Mouse (Mus musculus) limb, embryonic 12.5 days (tissue): ENCODE data around the gene Sinhcaf. TPM values are rescaled to one million over a fixed set of nuclear protein-coding genes. Genes with fewer than 3 reads are reported as not detected.

Experiments used
- ATAC-seq: fragments of 200-750 bp; cut with Nextera tagmentation; 2 replicates; pipeline ENCODE4 v1.8.0; 2017; ENCODE audit warnings: low read depth, moderate TSS enrichment; ENCODE audit not compliant: insufficient number of reproducible peaks, insufficient read depth, low FRiP score, low TSS enrichment
- H3K27ac ChIP-seq: fragments of 300-500 bp; sonication (generic); 2 replicates; pipeline ENCODE4 v1.5.1; 2016; ENCODE audit warnings: mild to moderate bottlenecking, moderate library complexity
- H3K27me3 ChIP-seq: fragments of 300-500 bp; sonication (generic); 2 replicates; pipeline ENCODE4 v1.6.1; 2016; ENCODE audit warnings: mild to moderate bottlenecking, moderate library complexity
- H3K36me3 ChIP-seq: fragments of 300-500 bp; sonication (generic); 2 replicates; pipeline ENCODE4 v1.6.1; 2016; ENCODE audit warnings: mild to moderate bottlenecking, moderate library complexity
- H3K4me1 ChIP-seq: fragments of 300-500 bp; sonication (generic); replicated peaks from 2 replicates; pipeline ENCODE4 v1.6.1; 2016
- H3K4me2 ChIP-seq: fragments of 300-500 bp; sonication (generic); 2 replicates; pipeline ENCODE4 v1.6.1; 2016; ENCODE audit warnings: mild to moderate bottlenecking, moderate library complexity
- H3K4me3 ChIP-seq: fragments of 300-500 bp; sonication (generic); replicated peaks from 2 replicates; pipeline ENCODE4 v1.5.1; 2016; ENCODE audit warnings: mild to moderate bottlenecking
- H3K9ac ChIP-seq: fragments of 300-500 bp; sonication (generic); replicated peaks from 2 replicates; pipeline ENCODE4 v1.6.1; 2016; ENCODE audit warnings: mild to moderate bottlenecking, moderate library complexity
- H3K9me3 ChIP-seq: fragments of 300-500 bp; sonication (generic); 2 replicates; pipeline ENCODE4 v1.6.1; 2016; ENCODE audit warnings: mild to moderate bottlenecking, moderate library complexity
- WGBS: fragments of 180-500 bp; shearing (Covaris S2); methylation state at CpG from one replicate; pipeline ENCODE4 v1.1.7; 2016; 5-methylcytosine and 5-hydroxymethylcytosine counted together
- polyA plus RNA-seq: library from polyadenylated mRNA; unstranded; fragments of >200 nt; fragmentation: Nextera tagmentation; extraction: Ambion mirVana; gene quantifications from 2 replicates; pipeline ENCODE4 v1.2.1, GENCODE M21; 2016

Gene Sinhcaf
- polyA plus RNA-seq, 1 experiment from 2014 or later, result 167 TPM

DNA sequence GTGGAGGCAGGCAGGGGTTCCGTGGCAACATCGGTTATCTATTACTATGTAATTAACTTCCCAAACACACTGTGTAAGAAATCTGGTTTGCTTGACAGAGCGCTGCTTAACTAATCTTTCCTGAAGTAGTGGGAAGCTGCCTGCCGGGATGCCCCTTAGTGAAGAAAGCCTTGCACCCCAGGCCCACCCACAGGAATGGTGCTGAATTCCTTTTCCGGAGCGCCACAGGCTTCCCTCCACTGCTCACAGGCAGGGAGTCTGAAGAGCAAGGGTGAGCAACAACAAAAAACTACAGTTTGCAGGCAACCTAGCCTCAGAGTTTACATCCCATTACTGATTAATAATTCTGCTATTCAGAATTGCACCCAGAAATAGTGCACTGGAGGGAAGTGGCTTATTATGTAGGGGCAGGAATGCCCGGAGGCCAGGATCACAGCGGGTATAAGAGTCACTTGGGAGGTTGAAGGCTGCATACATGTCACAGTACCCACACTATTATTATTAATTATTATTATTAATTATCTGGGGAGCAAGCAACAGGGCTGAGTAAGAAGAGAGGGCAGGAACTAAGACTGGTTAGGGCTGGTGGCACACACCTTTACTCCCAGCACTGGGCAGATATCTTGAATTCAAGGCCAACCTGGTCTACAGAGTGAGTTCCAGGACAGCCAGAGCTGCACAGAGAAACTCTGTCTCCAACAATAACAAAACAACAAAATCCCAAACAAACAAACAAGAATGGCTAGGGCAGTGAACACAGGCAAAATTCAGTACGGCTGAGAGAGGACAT, 26.0 kb upstream of the Sinhcaf start:
- Histone ChIP-seq H3K9me3 (no peaks in the 10 kb centered on the region), H3K9ac (no peak overlapping the region), H3K4me2 (peak overlapping the region; percentile 29; the same call in 1 of the 2 replicates), H3K27ac (peak overlapping the region; percentile 29; the same call in 1 of the 2 replicates), H3K27me3 (no peaks in the 10 kb centered on the region), H3K4me1 (peaks cover 14% of the 10 kb centered on the region), H3K4me3 (no peak overlapping the region), H3K36me3 (no peaks in the 10 kb centered on the region)
- 24% methylated on average over 9 of the region's 9 CpGs for WGBS
- peak; percentile 26; the same call in 1 of the 2 replicates for ATAC-seq

DNA sequence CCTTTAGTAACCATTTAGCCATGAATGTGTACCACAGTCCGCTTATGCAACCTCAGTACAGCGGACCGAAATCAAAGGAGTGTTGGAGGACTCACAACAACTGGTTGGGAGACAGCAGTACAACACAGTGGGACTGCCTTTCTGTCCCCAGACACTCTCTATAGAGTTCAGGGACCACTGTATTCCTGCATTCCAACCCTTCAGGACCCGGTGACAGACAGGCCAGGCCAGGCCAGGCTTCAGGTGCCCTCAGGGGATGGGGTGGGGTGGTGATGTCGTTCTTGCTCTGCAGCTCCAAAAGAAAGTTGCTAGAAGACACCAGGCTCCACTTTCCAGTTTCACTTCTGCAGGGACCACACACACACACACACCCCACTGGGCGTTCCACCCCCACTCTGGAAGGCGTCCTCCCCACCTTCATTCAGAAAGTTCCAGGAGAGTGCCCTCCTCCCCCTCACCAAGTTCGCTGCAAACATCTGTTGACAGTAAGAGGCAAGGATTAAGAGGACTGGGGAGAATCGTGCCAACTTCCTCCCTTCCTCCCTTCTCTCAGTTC, 25.2 kb upstream of the Sinhcaf start:
- Histone ChIP-seq H3K9ac (no peak overlapping the region), H3K4me1 (peaks cover 14% of the 10 kb centered on the region), H3K27me3 (no peaks in the 10 kb centered on the region), H3K9me3 (no peaks in the 10 kb centered on the region), H3K36me3 (no peaks in the 10 kb centered on the region), H3K4me3 (no peak overlapping the region), H3K27ac (peak overlapping the region; percentile 35; the same call in 1 of the 2 replicates), H3K4me2 (peak overlapping the region; percentile 29; the same call in 1 of the 2 replicates)
- 33% methylated on average over 9 of the region's 9 CpGs for WGBS
- ATAC-seq, result no peak

DNA sequence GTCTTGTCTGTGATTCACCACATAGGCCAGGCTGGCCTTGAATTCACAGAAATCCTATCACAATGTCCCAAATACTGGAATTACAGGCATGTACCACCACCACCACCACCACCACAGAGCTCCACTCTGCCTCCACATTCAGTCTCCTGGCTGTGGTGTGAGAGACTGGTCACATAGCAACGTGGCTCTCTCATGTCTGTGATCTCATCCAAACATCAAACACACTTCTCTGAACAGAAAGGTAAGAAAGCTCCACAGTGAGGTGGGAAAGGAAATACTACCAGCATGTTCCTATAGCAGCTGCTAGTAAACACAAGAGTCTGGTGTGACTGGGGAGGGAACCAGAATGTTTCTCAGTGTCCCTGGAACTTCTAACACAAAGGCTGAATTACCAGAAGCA, 15.0 kb upstream of the Sinhcaf start:
- 10% methylated on average over 1 of the region's 1 CpGs for WGBS
- Histone ChIP-seq H3K9ac (no peak overlapping the region), H3K4me3 (no peak overlapping the region), H3K27me3 (no peaks in the 10 kb centered on the region), H3K9me3 (no peaks in the 10 kb centered on the region), H3K4me1 (peaks cover 14% of the 10 kb centered on the region), H3K36me3 (no peaks in the 10 kb centered on the region), H3K4me2 (no peak overlapping the region), H3K27ac (no peak overlapping the region)
- no peak for ATAC-seq

GRCm38 (mm10) chr6:148959540-148960238, 13.4 kb upstream of the Sinhcaf start:
- Histone ChIP-seq H3K4me3 (no peak overlapping the region), H3K27me3 (no peaks in the 10 kb centered on the region), H3K4me2 (0 out of 2 replicates have a peak overlapping the region, but pooled peaks have one; percentile 7), H3K36me3 (no peaks in the 10 kb centered on the region), H3K9ac (no peak overlapping the region), H3K4me1 (peaks cover 14% of the 10 kb centered on the region), H3K27ac (peak overlapping the region; percentile 59; the same call in 1 of the 2 replicates), H3K9me3 (no peaks in the 10 kb centered on the region)
- WGBS, result 18% methylated on average over 4 of the region's 4 CpGs
- no peak for ATAC-seq

GRCm38 (mm10) chr6:148958712-148959111, 12.4 kb upstream of the Sinhcaf start:
- Histone ChIP-seq H3K4me1 (peaks cover 14% of the 10 kb centered on the region), H3K9ac (no peak overlapping the region), H3K27me3 (no peaks in the 10 kb centered on the region), H3K4me2 (no peak overlapping the region), H3K9me3 (no peaks in the 10 kb centered on the region), H3K27ac (no peak overlapping the region), H3K4me3 (no peak overlapping the region), H3K36me3 (no peaks in the 10 kb centered on the region)
- WGBS, result 90% methylated on average over 1 of the region's 1 CpGs
- ATAC-seq, result no peak

- H3K9ac ChIP-seq, result no peak overlapping the region
Measured at GRCm38 (mm10) chr6:148957046-148957445, 10.8 kb upstream of the Sinhcaf start.

GRCm38 (mm10) chr6:148955641-148956420, 9.6 kb upstream of the Sinhcaf start:
- no peak overlapping the region for H3K4me2 ChIP-seq
- H3K36me3 ChIP-seq, result no peaks in the 10 kb centered on the region
- no peaks in the 10 kb centered on the region for H3K9me3 ChIP-seq
- ATAC-seq, result no peak
- peaks cover 14% of the 10 kb centered on the region for H3K4me1 ChIP-seq
- no peaks in the 10 kb centered on the region for H3K27me3 ChIP-seq
- H3K4me3 ChIP-seq, result no peak overlapping the region
- H3K9ac ChIP-seq, result no peak overlapping the region
- H3K27ac ChIP-seq, result no peak overlapping the region

More at GRCm38 (mm10) chr6:148957046-148957445, 10.8 kb upstream of the Sinhcaf start:
- ATAC-seq, result no peak
- Histone ChIP-seq H3K4me1 (peaks cover 14% of the 10 kb centered on the region), H3K4me3 (no peak overlapping the region), H3K27me3 (no peaks in the 10 kb centered on the region), H3K4me2 (no peak overlapping the region), H3K27ac (no peak overlapping the region), H3K9me3 (no peaks in the 10 kb centered on the region), H3K36me3 (no peaks in the 10 kb centered on the region)
- 91% methylated on average over 3 of the region's 3 CpGs for WGBS

DNA sequence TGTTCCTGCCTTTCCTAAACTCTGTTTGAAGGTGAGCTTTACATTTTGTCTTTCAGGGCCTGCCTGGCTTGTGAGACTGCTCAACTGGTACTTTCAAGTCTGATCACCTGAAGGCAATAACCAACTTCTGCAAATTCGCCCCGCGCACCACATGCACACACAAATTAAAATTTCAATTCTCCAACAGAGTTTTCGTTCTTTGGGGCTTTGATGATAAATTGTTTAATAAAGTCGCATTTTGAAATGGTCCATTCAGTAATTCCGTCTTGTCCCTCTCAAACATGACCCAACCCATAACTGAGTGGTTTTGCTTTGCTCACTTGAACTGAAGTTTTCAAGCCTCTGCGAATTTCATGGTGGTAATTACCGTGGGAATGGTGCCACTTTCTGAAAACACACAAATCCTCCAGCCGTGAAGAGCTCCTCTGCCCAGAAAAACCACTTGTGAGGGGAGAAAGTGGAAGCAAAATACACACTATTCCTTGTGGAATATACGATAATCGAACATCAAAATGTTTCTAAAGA, 676 bp upstream of the Sinhcaf start:
- H3K9me3 ChIP-seq, result no peaks in the 10 kb centered on the region
- peak overlapping the region; percentile 97 for H3K27ac ChIP-seq
- WGBS, result 38% methylated on average over 11 of the region's 11 CpGs
- H3K4me1 ChIP-seq, result peaks cover 13% of the 10 kb centered on the region; the same call in 1 of the 2 replicates
- H3K36me3 ChIP-seq, result peaks cover 7% of the 10 kb centered on the region; the same call in 1 of the 2 replicates
- peak overlapping the region; percentile 91 for H3K4me3 ChIP-seq
- H3K9ac ChIP-seq, result peak overlapping the region; percentile 97
- H3K4me2 ChIP-seq, result peak overlapping the region; percentile 60
- no peak for ATAC-seq
- no peaks in the 10 kb centered on the region for H3K27me3 ChIP-seq

DNA sequence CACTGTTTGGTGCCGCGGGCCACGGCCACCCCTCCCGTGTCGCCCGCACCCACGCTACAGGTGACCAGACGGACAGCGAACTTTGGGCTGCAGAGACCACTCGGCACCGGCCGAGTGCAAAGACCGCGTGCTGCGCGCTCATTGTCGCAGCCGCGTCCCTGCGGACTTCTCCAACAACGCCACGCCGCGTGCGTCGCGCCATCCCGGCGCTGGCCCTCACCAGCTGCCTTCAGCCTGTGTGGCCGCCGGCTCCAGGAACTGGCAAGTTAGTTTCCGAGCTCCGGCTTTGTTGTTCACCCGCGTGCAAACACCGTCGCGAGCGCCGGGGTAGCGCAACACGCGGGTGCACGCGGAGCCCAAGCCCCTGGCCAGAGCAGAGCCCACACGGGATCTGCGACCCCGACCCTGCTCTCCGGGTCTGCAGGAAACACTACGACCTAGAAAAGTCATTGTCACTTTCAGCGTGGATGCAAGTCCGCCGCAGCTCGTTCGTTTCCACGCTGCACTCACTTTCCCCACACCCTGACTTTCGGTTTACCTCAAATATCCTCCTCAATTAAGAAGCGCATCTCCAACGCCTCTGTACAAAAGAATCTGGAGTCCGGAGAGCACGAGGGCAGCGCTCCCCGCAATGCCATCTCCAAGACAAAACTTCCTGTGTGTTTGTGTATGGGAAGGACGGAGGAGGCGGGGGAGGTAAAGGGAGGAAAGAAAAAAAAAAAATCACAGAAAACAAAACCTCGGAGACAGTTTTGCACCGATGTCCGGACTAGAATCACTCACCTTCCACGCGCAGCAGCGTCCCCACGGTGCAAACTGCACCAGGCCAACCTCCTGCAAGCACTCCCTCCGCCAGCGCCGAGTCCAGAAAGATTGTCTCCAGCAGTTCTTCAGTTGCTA, 508 bp downstream of the Sinhcaf start:
- peak; percentile 8 for ATAC-seq
- under 1% methylated on average over 72 of the region's 75 CpGs for WGBS
- H3K27me3 ChIP-seq, result no peaks in the 10 kb centered on the region

More for the DNA sequence above, 508 bp downstream of the Sinhcaf start:
- Histone ChIP-seq H3K4me3 (peak overlapping the region; percentile 91), H3K27ac (peak overlapping the region; percentile 97), H3K4me1 (peaks cover 18% of the 10 kb centered on the region; the same call in 1 of the 2 replicates), H3K9ac (peak overlapping the region; percentile 97), H3K9me3 (no peaks in the 10 kb centered on the region), H3K4me2 (peak overlapping the region; percentile 60), H3K36me3 (peaks cover 7% of the 10 kb centered on the region; the same call in 1 of the 2 replicates)
